Mouse (Mus musculus) leukemia stem cell, adult 10-12 weeks (primary cell): Measurements from ENCODE around the gene Sgf29. TPM values are rescaled to one million over a fixed set of nuclear protein-coding genes. Genes with fewer than 3 reads are reported as not detected.

Source experiments
- polyA plus RNA-seq: library from polyadenylated mRNA; stranded (reverse); fragments of >175 nt; gene quantifications from 2 replicates; pipeline ENCODE4 v1.2.3, GENCODE M21; 2012; ENCODE audit warnings: low replicate concordance

Sgf29 gene
- 23.6 and 70.5 TPM in 2 replicates for polyA plus RNA-seq

DNA sequence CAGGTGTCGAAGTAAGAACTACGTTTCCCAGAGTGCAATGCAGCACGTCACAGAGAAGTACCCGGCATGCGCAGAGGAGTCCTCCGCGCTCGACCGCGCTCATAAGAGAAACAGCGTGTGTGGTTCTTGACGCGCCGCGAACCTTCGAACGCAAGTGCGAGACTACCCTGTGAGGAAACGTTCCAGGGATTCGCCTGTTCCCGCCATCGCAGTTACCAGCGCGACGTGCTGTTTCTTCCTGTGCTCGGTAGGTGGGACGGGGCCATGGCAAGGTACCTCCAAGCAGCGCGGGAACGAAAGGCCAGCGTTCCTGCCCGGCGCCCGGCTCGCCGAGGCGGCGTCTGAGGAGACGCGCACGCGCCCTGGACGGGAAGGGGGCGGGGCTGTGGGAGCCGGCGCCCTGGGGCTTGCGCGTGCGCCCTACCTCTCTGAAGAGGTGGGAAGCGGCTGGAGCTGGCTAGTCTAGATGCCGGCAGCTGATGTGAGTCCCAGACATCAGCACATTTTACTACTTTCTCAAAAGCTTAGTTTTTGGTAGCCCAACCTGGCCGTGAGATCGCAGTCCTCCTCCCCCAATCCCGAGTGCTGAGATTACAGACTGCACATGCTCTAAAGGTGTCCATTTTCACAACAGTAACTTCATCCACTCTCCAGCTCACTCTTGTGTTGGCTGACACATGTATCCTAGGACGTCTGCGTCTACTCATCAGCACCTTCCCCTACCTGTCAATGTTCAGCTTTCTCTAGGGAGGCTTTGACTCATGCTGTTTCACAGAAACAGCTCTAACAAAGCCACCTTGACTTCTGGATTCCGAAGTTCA, at the start of gene Sgf29:
Gene Sgf29, plus strand, starts transcription at position 79 of the 821 bp plus-strand sequence.

DNA sequence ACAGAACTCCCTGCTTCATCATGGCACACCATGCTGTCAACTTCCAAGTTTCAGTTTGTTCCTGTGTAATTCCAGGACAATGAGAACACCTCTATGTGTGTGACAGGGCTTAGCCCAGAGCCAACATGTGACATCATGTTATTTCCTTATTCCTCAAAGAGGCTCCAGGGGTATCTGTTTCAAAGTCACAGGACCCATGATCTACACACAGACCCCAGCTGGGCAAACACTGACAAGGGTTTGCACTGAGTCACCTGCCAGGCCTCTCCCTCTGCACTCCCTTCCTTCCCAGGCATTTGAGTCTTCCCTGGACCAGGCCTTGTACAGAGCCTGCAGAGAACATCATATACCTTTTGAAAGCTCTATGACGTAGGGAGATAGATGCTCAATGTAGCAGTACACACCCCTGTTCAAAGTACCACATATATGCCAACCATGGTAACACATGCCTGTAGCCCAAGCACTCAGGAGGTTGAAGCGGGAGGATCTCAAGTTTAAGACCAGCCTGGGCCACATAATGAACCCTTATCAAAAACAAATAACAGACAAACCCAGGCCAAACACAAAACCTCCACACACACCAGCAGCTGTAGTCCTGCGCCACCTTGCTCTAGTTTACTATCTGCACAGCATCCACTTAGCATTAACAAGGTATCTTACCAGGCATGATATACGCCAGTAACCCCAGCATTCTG, 18.1 kb upstream of the Sgf29 start, which contains the start of gene Nupr1:
Gene Nupr1, minus strand, starts transcription at position 38 of the 695 bp plus-strand sequence.

DNA sequence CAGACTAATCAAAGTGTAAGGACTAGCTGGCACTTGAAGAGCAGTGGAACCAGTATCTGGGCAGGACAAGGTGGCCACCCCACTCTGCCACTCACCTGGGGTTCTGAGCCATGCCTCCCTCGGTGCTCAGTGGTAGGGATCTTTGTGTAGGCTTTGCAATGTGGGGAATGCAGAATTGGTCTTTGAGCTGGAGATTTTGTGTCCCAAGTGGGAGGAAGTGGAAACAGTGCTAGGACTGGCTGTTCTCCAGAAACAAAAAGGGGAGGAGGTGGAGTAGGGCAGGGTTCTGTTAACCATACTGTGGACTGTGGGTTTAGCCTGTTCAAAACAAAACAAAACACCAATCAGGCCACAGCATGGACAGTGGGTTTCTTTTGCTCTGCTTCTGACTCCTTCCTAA, 27.1 kb downstream of the Sgf29 start, which contains the start of gene Sult1a1:
Gene Sult1a1, minus strand, starts transcription at position 226 of the 400 bp plus-strand sequence.

GRCm38 (mm10) chr7:126695210-126695611, 46.1 kb downstream of the Sgf29 start, which contains the start of gene Bola2:
TSS of gene Bola2 (plus strand) at chr7:126695401.

DNA sequence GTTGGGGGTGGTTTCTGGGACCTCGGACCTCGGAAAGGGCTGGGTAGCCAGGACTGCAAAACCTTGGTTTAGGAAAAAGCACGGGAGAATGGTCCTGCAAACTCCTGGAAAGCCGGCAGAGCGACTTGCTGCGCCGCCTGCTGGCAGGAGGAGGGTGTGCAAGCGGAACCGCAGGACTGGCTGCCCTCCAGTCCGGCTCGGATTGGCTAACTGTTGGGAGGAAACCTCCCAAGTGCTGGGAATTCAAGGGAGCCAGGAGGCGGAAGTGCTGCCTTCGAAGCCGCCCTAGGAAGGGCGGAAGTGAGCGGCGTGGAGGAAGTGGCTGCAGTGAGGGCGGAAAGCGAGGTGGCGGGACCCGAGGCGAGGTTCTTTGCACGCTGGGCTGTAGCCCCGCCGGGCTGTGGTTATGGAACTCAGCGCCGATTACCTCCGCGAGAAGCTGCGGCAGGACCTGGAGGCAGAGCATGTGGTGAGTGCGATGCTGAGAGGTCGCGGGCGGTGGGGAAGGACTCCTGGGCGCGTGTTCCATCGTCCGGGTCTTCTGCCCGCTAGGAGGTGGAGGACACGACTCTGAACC, 46.6 kb downstream of the Sgf29 start, which contains the start of gene Slx1b:
Gene Slx1b, minus strand, starts transcription at position 154 of the 577 bp plus-strand sequence.

GRCm38 (mm10) chr7:126707442-126708174, 58.5 kb downstream of the Sgf29 start, which contains the start of gene Coro1a:
TSS of gene Coro1a (minus strand) at chr7:126707787.

Other genes with a start within 250 kb of the Sgf29 start
- gene Cd19, start 234.4 kb upstream of the Sgf29 start, polyA plus RNA-seq: 15.0 and 38.2 TPM in 2 replicates
- gene Rabep2, start 220.6 kb upstream of the Sgf29 start, polyA plus RNA-seq: 58.1 and 79.3 TPM in 2 replicates
- gene Atp2a1, start 186.2 kb upstream of the Sgf29 start, polyA plus RNA-seq: 0.27 and 0.34 TPM in 2 replicates
- gene Sh2b1, start 173.9 kb upstream of the Sgf29 start, polyA plus RNA-seq: 56.4 and 77.6 TPM in 2 replicates
- 19.5 and 71.4 TPM in 2 replicates for gene Tufm, start 161.9 kb upstream of the Sgf29 start, polyA plus RNA-seq
- 1,237 and 1,711 TPM in 2 replicates for gene Atxn2l, start 145.9 kb upstream of the Sgf29 start, polyA plus RNA-seq
- 46.8 and 71.7 TPM in 2 replicates for gene Eif3c, start 82.9 kb upstream of the Sgf29 start, polyA plus RNA-seq
- 13.9 and 17.3 TPM in 2 replicates for gene Apobr, start 64.4 kb upstream of the Sgf29 start, polyA plus RNA-seq
- 6.0 and 18.7 TPM in 2 replicates for gene Cln3, start 63.5 kb upstream of the Sgf29 start, polyA plus RNA-seq
- 0.47 and 2.1 TPM in 2 replicates for gene Il27, start 54.4 kb upstream of the Sgf29 start, polyA plus RNA-seq
- 5.4 and 6.2 TPM in 2 replicates for gene Nupr1, start 18.4 kb upstream of the Sgf29 start, polyA plus RNA-seq
- 0.32 TPM in 1 of 2 replicates, not detected in the other for gene Sult1a1, start 27.1 kb downstream of the Sgf29 start, polyA plus RNA-seq
- gene Bola2, start 46.1 kb downstream of the Sgf29 start, polyA plus RNA-seq: 88.6 and 107 TPM in 2 replicates
- gene Slx1b, start 46.5 kb downstream of the Sgf29 start, polyA plus RNA-seq: 2.9 and 6.9 TPM in 2 replicates
- 287 and 313 TPM in 2 replicates for gene Coro1a, start 58.5 kb downstream of the Sgf29 start, polyA plus RNA-seq
- gene Mapk3, start 110.3 kb downstream of the Sgf29 start, polyA plus RNA-seq: 115 and 138 TPM in 2 replicates
- gene Gdpd3, start 117.0 kb downstream of the Sgf29 start, polyA plus RNA-seq: 0.77 and 2.4 TPM in 2 replicates
- gene Ypel3, start 127.6 kb downstream of the Sgf29 start, polyA plus RNA-seq: 188 and 399 TPM in 2 replicates
- gene Tbx6, start 132.2 kb downstream of the Sgf29 start, polyA plus RNA-seq: 8.3 and 13.4 TPM in 2 replicates
- gene Ppp4c, start 143.2 kb downstream of the Sgf29 start, polyA plus RNA-seq: 129 and 143 TPM in 2 replicates
- gene Fam57b, start 148.4 kb downstream of the Sgf29 start, polyA plus RNA-seq: 1.5 and 3.9 TPM in 2 replicates
- gene 4930451I11Rik, start 182.3 kb downstream of the Sgf29 start, polyA plus RNA-seq: not detected in 2 replicates
- not detected in 2 replicates for gene Doc2a, start 198.1 kb downstream of the Sgf29 start, polyA plus RNA-seq
- 80.7 and 110 TPM in 2 replicates for gene Hirip3, start 212.7 kb downstream of the Sgf29 start, polyA plus RNA-seq
- 1,584 and 1,973 TPM in 2 replicates for gene Ino80e, start 213.1 kb downstream of the Sgf29 start, polyA plus RNA-seq
- 249 and 381 TPM in 2 replicates for gene Taok2, start 235.4 kb downstream of the Sgf29 start, polyA plus RNA-seq